Mouse (Mus musculus): ENCODE data around the gene E2f8. TPM values are rescaled to one million over a fixed set of nuclear protein-coding genes. Genes with fewer than 3 reads are reported as not detected.

The E2f8 gene
- total RNA-seq, 1 experiment, result 12.1 TPM

GRCm38 (mm10) chr7:48859362-48859761 lies 22.0 kb downstream of the E2f8 start:
- H3K9ac ChIP-seq (ENCODE audit: insufficient read depth, low read depth, low read length, poor library complexity, severe bottlenecking), result no peak overlapping the region
- in situ Hi-C loops (cut with MboI; ENCODE audit: low sequenced_read_pairs in 2 of 2, unreplicated experiment in 2 of 2), result no loop called here
- H3K4me3 ChIP-seq (ENCODE audit: insufficient read depth in 1 of 2, low read depth in 1 of 2, low read length in 2 of 2, poor library complexity in 1 of 2, severe bottlenecking in 1 of 2), result no peak overlapping the region
- H3K9me3 ChIP-seq (ENCODE audit: control insufficient read depth, insufficient read depth, low read depth, low read length), result no peaks in the 10 kb centered on the region
- no peaks in the 10 kb centered on the region for H3K36me3 ChIP-seq (ENCODE audit: control insufficient read depth, insufficient read depth, low read length, poor library complexity, severe bottlenecking)
- no peaks in the 10 kb centered on the region for H3K4me1 ChIP-seq (ENCODE audit: control insufficient read depth in 2 of 2, insufficient read depth in 2 of 2, low read length in 2 of 2, poor library complexity in 1 of 2)
- TF ChIP-seq MAFK (IDR thresholded peaks at IDR 0.05; ENCODE audit: insufficient read depth, low read depth, low read length) (no peak), CHD2 (IDR thresholded peaks at IDR 0.05; ENCODE audit: low read depth, low read length) (no peak), ZC3H11A (IDR thresholded peaks at IDR 0.05; ENCODE audit: borderline replicate concordance, low read depth, low read length) (no peak)
- DNase-seq (ENCODE audit: low read depth, low spot score), result no peak
- no peak overlapping the region for H3K27ac ChIP-seq (ENCODE audit: insufficient read depth, low read depth, low read length, poor library complexity, severe bottlenecking)

- Histone ChIP-seq H3K27ac (ENCODE audit: insufficient read depth, low read depth, low read length, poor library complexity, severe bottlenecking) (no peak overlapping the region), H3K4me1 (ENCODE audit: control insufficient read depth in 2 of 2, insufficient read depth in 2 of 2, low read length in 2 of 2, poor library complexity in 1 of 2) (no peaks in the 10 kb centered on the region), H3K9me3 (ENCODE audit: control insufficient read depth, insufficient read depth, low read depth, low read length) (no peaks in the 10 kb centered on the region), H3K9ac (ENCODE audit: insufficient read depth, low read depth, low read length, poor library complexity, severe bottlenecking) (no peak overlapping the region), H3K36me3 (ENCODE audit: control insufficient read depth, insufficient read depth, low read length, poor library complexity, severe bottlenecking) (no peaks in the 10 kb centered on the region), H3K4me3 (ENCODE audit: insufficient read depth in 1 of 2, low read depth in 1 of 2, low read length in 2 of 2, poor library complexity in 1 of 2, severe bottlenecking in 1 of 2) (no peak overlapping the region)
- TF ChIP-seq MAFK (IDR thresholded peaks at IDR 0.05; ENCODE audit: insufficient read depth, low read depth, low read length), result no peak
- no peak for TF ChIP-seq ZNF384 (IDR thresholded peaks at IDR 0.05; ENCODE audit: low read depth, low read length)
- no peak for TF ChIP-seq ZC3H11A (IDR thresholded peaks at IDR 0.05; ENCODE audit: borderline replicate concordance, low read depth, low read length)
- TF ChIP-seq CHD2 (IDR thresholded peaks at IDR 0.05; ENCODE audit: low read depth, low read length), result no peak
- no peak for TF ChIP-seq HCFC1 (IDR thresholded peaks at IDR 0.05; ENCODE audit: borderline replicate concordance, insufficient read depth, low read length)
- in situ Hi-C loops (cut with MboI; ENCODE audit: low sequenced_read_pairs in 2 of 2, unreplicated experiment in 2 of 2), result no loop called here
- DNase-seq (ENCODE audit: low read depth, low spot score), result no peak
Observed at GRCm38 (mm10) chr7:48858257-48858656, 23.1 kb downstream of the E2f8 start.

- in situ Hi-C loops (cut with MboI; ENCODE audit: low sequenced_read_pairs in 2 of 2, unreplicated experiment in 2 of 2), result no loop called here
- Histone ChIP-seq H3K4me3 (ENCODE audit: insufficient read depth in 1 of 2, low read depth in 1 of 2, low read length in 2 of 2, poor library complexity in 1 of 2, severe bottlenecking in 1 of 2) (no peak overlapping the region), H3K4me1 (ENCODE audit: control insufficient read depth in 2 of 2, insufficient read depth in 2 of 2, low read length in 2 of 2, poor library complexity in 1 of 2) (no peaks in the 10 kb centered on the region), H3K9me3 (ENCODE audit: control insufficient read depth, insufficient read depth, low read depth, low read length) (no peaks in the 10 kb centered on the region), H3K36me3 (ENCODE audit: control insufficient read depth, insufficient read depth, low read length, poor library complexity, severe bottlenecking) (no peaks in the 10 kb centered on the region), H3K27ac (ENCODE audit: insufficient read depth, low read depth, low read length, poor library complexity, severe bottlenecking) (no peak overlapping the region), H3K9ac (ENCODE audit: insufficient read depth, low read depth, low read length, poor library complexity, severe bottlenecking) (no peak overlapping the region)
- TF ChIP-seq HCFC1 (IDR thresholded peaks at IDR 0.05; ENCODE audit: borderline replicate concordance, insufficient read depth, low read length) (no peak), MAFK (IDR thresholded peaks at IDR 0.05; ENCODE audit: insufficient read depth, low read depth, low read length) (no peak), ZNF384 (IDR thresholded peaks at IDR 0.05; ENCODE audit: low read depth, low read length) (no peak)
- DNase-seq (ENCODE audit: low read depth, low spot score), result no peak
Observed at GRCm38 (mm10) chr7:48855461-48855860, 25.9 kb downstream of the E2f8 start.

GRCm38 (mm10) chr7:48853496-48853895 lies 27.9 kb downstream of the E2f8 start:
- no peak for DNase-seq (ENCODE audit: low read depth, low spot score)
- no peaks in the 10 kb centered on the region for H3K9me3 ChIP-seq (ENCODE audit: control insufficient read depth, insufficient read depth, low read depth, low read length)
- H3K9ac ChIP-seq (ENCODE audit: insufficient read depth, low read depth, low read length, poor library complexity, severe bottlenecking), result no peak overlapping the region
- in situ Hi-C loops (cut with MboI; ENCODE audit: low sequenced_read_pairs in 2 of 2, unreplicated experiment in 2 of 2), result no loop called here
- H3K4me3 ChIP-seq (ENCODE audit: insufficient read depth in 1 of 2, low read depth in 1 of 2, low read length in 2 of 2, poor library complexity in 1 of 2, severe bottlenecking in 1 of 2), result no peak overlapping the region
- H3K27ac ChIP-seq (ENCODE audit: insufficient read depth, low read depth, low read length, poor library complexity, severe bottlenecking), result no peak overlapping the region
- no peaks in the 10 kb centered on the region for H3K4me1 ChIP-seq (ENCODE audit: control insufficient read depth in 2 of 2, insufficient read depth in 2 of 2, low read length in 2 of 2, poor library complexity in 1 of 2)
- no peaks in the 10 kb centered on the region for H3K36me3 ChIP-seq (ENCODE audit: control insufficient read depth, insufficient read depth, low read length, poor library complexity, severe bottlenecking)
- TF ChIP-seq ZC3H11A (IDR thresholded peaks at IDR 0.05; ENCODE audit: borderline replicate concordance, low read depth, low read length) (no peak), MAFK (IDR thresholded peaks at IDR 0.05; ENCODE audit: insufficient read depth, low read depth, low read length) (no peak), HCFC1 (IDR thresholded peaks at IDR 0.05; ENCODE audit: borderline replicate concordance, insufficient read depth, low read length) (no peak), CHD2 (IDR thresholded peaks at IDR 0.05; ENCODE audit: low read depth, low read length) (no peak), ZNF384 (IDR thresholded peaks at IDR 0.05; ENCODE audit: low read depth, low read length) (no peak)

- Histone ChIP-seq H3K27ac (ENCODE audit: insufficient read depth, low read depth, low read length, poor library complexity, severe bottlenecking) (no peak overlapping the region), H3K9ac (ENCODE audit: insufficient read depth, low read depth, low read length, poor library complexity, severe bottlenecking) (no peak overlapping the region), H3K36me3 (ENCODE audit: control insufficient read depth, insufficient read depth, low read length, poor library complexity, severe bottlenecking) (no peaks in the 10 kb centered on the region), H3K4me3 (ENCODE audit: insufficient read depth in 1 of 2, low read depth in 1 of 2, low read length in 2 of 2, poor library complexity in 1 of 2, severe bottlenecking in 1 of 2) (no peak overlapping the region), H3K9me3 (ENCODE audit: control insufficient read depth, insufficient read depth, low read depth, low read length) (no peaks in the 10 kb centered on the region), H3K4me1 (ENCODE audit: control insufficient read depth in 2 of 2, insufficient read depth in 2 of 2, low read length in 2 of 2, poor library complexity in 1 of 2) (no peaks in the 10 kb centered on the region)
- in situ Hi-C loops (cut with MboI; ENCODE audit: low sequenced_read_pairs in 2 of 2, unreplicated experiment in 2 of 2), result no loop called here
- DNase-seq (ENCODE audit: low read depth, low spot score), result no peak
- TF ChIP-seq ZC3H11A (IDR thresholded peaks at IDR 0.05; ENCODE audit: borderline replicate concordance, low read depth, low read length), result no peak
- no peak for TF ChIP-seq ZNF384 (IDR thresholded peaks at IDR 0.05; ENCODE audit: low read depth, low read length)
- TF ChIP-seq MAFK (IDR thresholded peaks at IDR 0.05; ENCODE audit: insufficient read depth, low read depth, low read length), result no peak
- no peak for TF ChIP-seq HCFC1 (IDR thresholded peaks at IDR 0.05; ENCODE audit: borderline replicate concordance, insufficient read depth, low read length)
- no peak for TF ChIP-seq CHD2 (IDR thresholded peaks at IDR 0.05; ENCODE audit: low read depth, low read length)
Observed at GRCm38 (mm10) chr7:48851529-48852104, 29.8 kb downstream of the E2f8 start.
